Mouse (Mus musculus) lung, adult 2 months (tissue): Measurements from ENCODE around the gene Gm8267. TPM values are rescaled to one million over a fixed set of nuclear protein-coding genes. Genes with fewer than 3 reads are reported as not detected.
"Not testable (repeated sequence)": the region's sequence is repeated elsewhere in the genome, so short reads cannot be mapped to it uniquely, and the experiment has no call there.

Source experiments
- DNase-seq: peaks from one replicate; pipeline ENCODE4 v3.0.0; 2022
- H3K4me1 ChIP-seq: fragments of 200-500 bp; 2 replicates; pipeline ENCODE4 v1.6.1; 2011; ENCODE audit warnings: low read length; ENCODE audit not compliant: control insufficient read depth, insufficient read depth
- H3K4me3 ChIP-seq: fragments of 200-500 bp; replicated peaks from 2 replicates; pipeline ENCODE3; 2011; ENCODE audit warnings: low read depth, mild to moderate bottlenecking, control low read depth, low read length; ENCODE audit errors: extremely low read depth
- CTCF ChIP-seq: fragments of 200-500 bp; IDR thresholded peaks from 2 replicates; pipeline ENCODE4 v1.5.1; 2011; ENCODE audit warnings: mild to moderate bottlenecking, low read length, control low read depth; ENCODE audit not compliant: insufficient read depth
- POLR2A ChIP-seq: fragments of 200-500 bp; IDR thresholded peaks from 2 replicates; pipeline ENCODE4 v1.6.1; 2011; ENCODE audit warnings: low read depth, mild to moderate bottlenecking, control low read depth, low read length, borderline replicate concordance; ENCODE audit errors: extremely low read depth
- WGBS: fragments of 180-500 bp; shearing (Covaris S2); methylation state at CpG from one replicate; pipeline ENCODE4 v1.1.7; 2018; 5-methylcytosine and 5-hydroxymethylcytosine counted together
- polyA plus RNA-seq: library from polyadenylated mRNA; depleted of rRNA; stranded (reverse); fragments of >200 nt; gene quantifications from 2 replicates; pipeline ENCODE4 v1.2.3, GENCODE M21; 2012; rRNA removed

The Gm8267 gene
- polyA plus RNA-seq = not detected in 2 replicates

GRCm38 (mm10) chr14:44750240-44750639 is at the start of gene Gm8267:
Gm8267 (minus strand) TSS chr14:44750340.
- 67% methylated on average over 3 of the region's 3 CpGs for WGBS
- no peak for DNase-seq
- TF ChIP-seq CTCF (no peak), POLR2A (no peak)
- H3K4me3 ChIP-seq = no peak within 1 kb of the TSS
- no peaks in the 10 kb centered on the region for H3K4me1 ChIP-seq

- WGBS = 56% methylated on average over 2 of the region's 2 CpGs
- H3K4me1 ChIP-seq = not testable (repeated sequence)
Measured at GRCm38 (mm10) chr14:44789537-44790382, 39.6 kb upstream of the Gm8267 start.

GRCm38 (mm10) chr14:44742789-44743188 is 7.4 kb downstream of the Gm8267 start:
- DNase-seq, H3K4me3 ChIP-seq, H3K4me1 ChIP-seq: not testable (repeated sequence)
- WGBS = 71% methylated on average over 1 of the region's 1 CpGs

More at GRCm38 (mm10) chr14:44789537-44790382, 39.6 kb upstream of the Gm8267 start:
- DNase-seq, H3K4me3 ChIP-seq: not testable (repeated sequence)

GRCm38 (mm10) chr14:44730711-44731110 is 19.4 kb downstream of the Gm8267 start:
- not testable (repeated sequence) for H3K4me3 ChIP-seq, H3K4me1 ChIP-seq, DNase-seq

- H3K4me3 ChIP-seq, H3K4me1 ChIP-seq, DNase-seq: not testable (repeated sequence)
- WGBS = 63% methylated on average over 3 of the region's 3 CpGs
Measured at GRCm38 (mm10) chr14:44706356-44706755, 43.8 kb downstream of the Gm8267 start, which contains the start of gene Gm8257. Gm8257 (minus strand) TSS chr14:44706456.

Other genes with a start within 250 kb of the Gm8267 start
- gene Gm17093, start 232.1 kb downstream of the Gm8267 start, polyA plus RNA-seq = not detected in 2 replicates
- gene Gm8247, start 167.2 kb downstream of the Gm8267 start, polyA plus RNA-seq = not detected in 2 replicates
- not detected in 2 replicates for gene Gm5624, start 122.4 kb downstream of the Gm8267 start, polyA plus RNA-seq
- not detected in 2 replicates for gene Gm8257, start 43.9 kb downstream of the Gm8267 start, polyA plus RNA-seq
- gene Ptgdr, start 109.0 kb upstream of the Gm8267 start, polyA plus RNA-seq = not detected in 2 replicates
- gene Ptger2, start 237.9 kb upstream of the Gm8267 start, polyA plus RNA-seq = 6.8 and 7.1 TPM in 2 replicates